In the genomic region with DNA sequence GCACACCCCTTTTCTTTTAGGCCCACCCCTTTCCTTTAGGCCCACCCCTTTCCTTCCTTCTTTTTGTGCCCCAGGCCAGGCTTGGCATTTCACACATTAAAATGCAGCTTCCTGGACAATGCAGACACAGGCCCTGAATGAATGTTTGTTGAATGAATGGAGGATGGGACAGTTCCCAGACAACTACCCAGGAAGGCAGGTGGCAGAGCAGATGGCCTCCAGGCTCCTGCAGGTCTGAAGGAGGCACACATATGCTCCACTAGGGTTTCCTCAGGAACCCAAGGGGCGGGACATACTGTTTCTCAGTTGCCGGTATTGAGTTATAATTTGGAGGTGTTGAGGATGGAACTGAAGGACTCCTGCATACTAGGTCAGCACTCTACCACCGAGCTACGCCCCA, we compare ENCODE assay signal across 16 mouse cellular contexts. TPM values are rescaled to one million over a fixed set of nuclear protein-coding genes. Genes with fewer than 3 reads are reported as not detected.
DNase-seq lines count a peak whose midpoint lies in the region; ATAC-seq and TF ChIP-seq lines count a peak whose summit lies in the region.
"Had no signal": no experiment of that assay in that cellular context is flagged by ENCODE, and none has a peak within 500 bp of the region (broad histone marks: within the 10 kb centered on the region; RNA-seq: fewer than 3 reads in every experiment).

No protein-coding gene starts in this region.

- peaks cover 24% of the 10 kb centered on the region for H3K4me1 ChIP-seq in hindbrain, embryonic 12.5 days
- peaks cover 46% of the 10 kb centered on the region for H3K4me1 ChIP-seq in hindbrain, embryonic 13.5 days (replicated peaks)
- H3K4me1 ChIP-seq: lung, embryonic 15.5 days had no signal

- H3K4me3 ChIP-seq in hindbrain, embryonic 12.5 days = no peak overlapping the region
- H3K4me3 ChIP-seq in hindbrain, embryonic 13.5 days = no peak overlapping the region
- H3K4me3 ChIP-seq: limb, embryonic 15.5 days; lung, embryonic 15.5 days had no signal

- 79% methylated on average over 4 of the region's 4 CpGs for WGBS in hindbrain, embryonic 12.5 days
- 74% methylated on average over 4 of the region's 4 CpGs for WGBS in hindbrain, embryonic 13.5 days

- peak; percentile 36 for ATAC-seq in hindbrain, embryonic 12.5 days (ENCODE audit: low FRiP score)
- no peak for ATAC-seq in hindbrain, embryonic 13.5 days (ENCODE audit: low FRiP score)
- ATAC-seq: activated CD4-positive, CD25-positive, alpha-beta regulatory T cell, adult 4 months; inflammation-experienced regulatory T-cells, adult 6 months had no signal

- no peak for TF ChIP-seq POLR2A in brain, embryonic 14.5 days (IDR thresholded peaks at IDR 0.05; ENCODE audit: borderline replicate concordance, extremely low read depth, insufficient read depth, insufficient read length, poor library complexity, severe bottlenecking)

- H3K9me3 ChIP-seq in hindbrain, embryonic 12.5 days (replicated peaks) = no peaks in the 10 kb centered on the region
- no peaks in the 10 kb centered on the region for H3K9me3 ChIP-seq in hindbrain, embryonic 13.5 days
- H3K9me3 ChIP-seq: limb, embryonic 15.5 days; lung, embryonic 15.5 days had no signal

- DNase-seq in brain, embryonic 14.5 days (ENCODE audit: low read depth) = peak; percentile 71
- peak; percentile 82 to 89 for DNase-seq in cerebellum, postnatal 10 days
- DNase-seq in layer of hippocampus, adult 9-10 months (ENCODE audit: low spot score) = peak; percentile 37
- DNase-seq in spleen, postnatal 10 days (ENCODE audit: low spot score in 2 of 2) = no peak
- DNase-seq in left cerebral cortex, postnatal 14 days (ENCODE audit: low spot score in 2 of 2) = no peak
- DNase-seq in embryo, embryonic 11 days = no peak
- DNase-seq: heart, adult 18-20 months; right cerebral cortex, postnatal 25 days had no signal

- H3K27me3 ChIP-seq in hindbrain, embryonic 12.5 days = no peaks in the 10 kb centered on the region
- H3K27me3 ChIP-seq in hindbrain, embryonic 13.5 days = 0 out of 2 replicates have a peak, but pooled peaks cover 3% of the 10 kb centered on the region
- H3K27me3 ChIP-seq: lung, embryonic 15.5 days had no signal

- no peak for TF ChIP-seq CTCF in brain, embryonic 14.5 days (IDR thresholded peaks at IDR 0.05; ENCODE audit: borderline replicate concordance, extremely low read depth, insufficient read depth, insufficient read length)

- H3K4me2 ChIP-seq in hindbrain, embryonic 12.5 days (replicated peaks) = no peak overlapping the region
- H3K4me2 ChIP-seq in hindbrain, embryonic 13.5 days = no peak overlapping the region
- H3K4me2 ChIP-seq: limb, embryonic 15.5 days; lung, embryonic 15.5 days had no signal

- no peak overlapping the region for H3K27ac ChIP-seq in hindbrain, embryonic 12.5 days
- no peak overlapping the region for H3K27ac ChIP-seq in hindbrain, embryonic 13.5 days
- H3K27ac ChIP-seq: limb, embryonic 15.5 days; lung, embryonic 15.5 days had no signal

- intact Hi-C loops in left cerebral cortex, postnatal 14 days (cut with DNase I) = no loop called here

- no peak overlapping the region for H3K9ac ChIP-seq in hindbrain, embryonic 12.5 days
- H3K9ac ChIP-seq in hindbrain, embryonic 13.5 days = no peak overlapping the region
- H3K9ac ChIP-seq: limb, embryonic 15.5 days; lung, embryonic 15.5 days had no signal

- H3K36me3 ChIP-seq in hindbrain, embryonic 12.5 days = no peaks in the 10 kb centered on the region
- no peaks in the 10 kb centered on the region for H3K36me3 ChIP-seq in hindbrain, embryonic 13.5 days
- H3K36me3 ChIP-seq: limb, embryonic 15.5 days; lung, embryonic 15.5 days had no signal

RNA-seq across cellular contexts. Expression of gene Elfn1, which starts 40.8 kb away (rescaled TPM):
- polyA plus RNA-seq in hindbrain, embryonic 12.5 days (2016; fragmentation: Nextera tagmentation; extraction: Ambion mirVana) = 1.7 and 2.0 TPM in 2 replicates
- 1.3 and 1.4 TPM in 2 replicates for polyA plus RNA-seq in hindbrain, embryonic 13.5 days (2015; fragmentation: Nextera tagmentation; extraction: Ambion mirVana)
- 9.7 and 14.6 TPM in 2 replicates for polyA plus RNA-seq in brain, embryonic 14.5 days (2012; rRNA removed)
- total RNA-seq in left cerebral cortex, postnatal 14 days (2021) = 10 to 100 TPM; 38.6 to 41.7 TPM
- total RNA-seq: megakaryocyte, adult 5-6 weeks; MEL had no signal
- polyA plus RNA-seq: activated CD4-positive, CD25-positive, alpha-beta regulatory T cell, adult 4 months; inflammation-experienced regulatory T-cells, adult 6 months had no signal

Comparison
In these comparisons a context has a peak if more than half of its experiments do, and no peak if none do; other contexts are left out.
1. DNase-seq: peak in brain, embryonic 14.5 days (single experiment), cerebellum, postnatal 10 days (2 of 2) and layer of hippocampus, adult 9-10 months (single experiment); none in spleen, postnatal 10 days (0 of 2), left cerebral cortex, postnatal 14 days (0 of 2) and embryo, embryonic 11 days (single experiment).